Mouse (Mus musculus) spleen, postnatal 14 days (tissue): Measurements from ENCODE around the gene Pacsin3.

Source experiments
- DNase-seq, 2 experiments: peaks; one replicate each; pipeline ENCODE4 v3.0.0; 2021 to 2022; ENCODE audit warnings: low spot score in 2 of 2

Gene Pacsin3

GRCm38 (mm10) chr2:91259493-91259892 is 3.7 kb downstream of the Pacsin3 start:
- DNase-seq: no peak

- DNase-seq: no peak
These were observed 8.2 kb downstream of the Pacsin3 start for GRCm38 (mm10) chr2:91263692-91264660.

- peak; percentile 90 to 94 for DNase-seq
These were observed 9.2 kb downstream of the Pacsin3 start, which contains the start of gene Arfgap2 for GRCm38 (mm10) chr2:91264711-91265681. Arfgap2 (plus strand) TSS chr2:91264974.

GRCm38 (mm10) chr2:91268042-91268441 is 12.3 kb downstream of the Pacsin3 start:
- DNase-seq: no peak

- no peak for DNase-seq
These were observed 13.0 kb downstream of the Pacsin3 start for GRCm38 (mm10) chr2:91268706-91269105.

GRCm38 (mm10) chr2:91269687-91270133 is 14.0 kb downstream of the Pacsin3 start:
- no peak for DNase-seq

GRCm38 (mm10) chr2:91278749-91279371 is 23.1 kb downstream of the Pacsin3 start:
- DNase-seq: no peak

GRCm38 (mm10) chr2:91279372-91279755 is 23.6 kb downstream of the Pacsin3 start:
- no peak for DNase-seq

GRCm38 (mm10) chr2:91281366-91281765 is 25.6 kb downstream of the Pacsin3 start:
- DNase-seq: no peak

GRCm38 (mm10) chr2:91283972-91284371 is 28.2 kb downstream of the Pacsin3 start:
- DNase-seq: no peak

- DNase-seq: no peak
These were observed 28.8 kb downstream of the Pacsin3 start for GRCm38 (mm10) chr2:91284375-91285199.

GRCm38 (mm10) chr2:91285885-91286505 is 30.2 kb downstream of the Pacsin3 start:
- peak in 1 of 2 experiments; percentile 56 for DNase-seq

- no peak for DNase-seq
These were observed 31.8 kb downstream of the Pacsin3 start for GRCm38 (mm10) chr2:91287563-91287962.

GRCm38 (mm10) chr2:91291197-91292007 is 35.6 kb downstream of the Pacsin3 start:
- DNase-seq: no peak

- DNase-seq: no peak
These were observed 38.5 kb downstream of the Pacsin3 start for GRCm38 (mm10) chr2:91294226-91294625.

GRCm38 (mm10) chr2:91295895-91296294 is 40.1 kb downstream of the Pacsin3 start:
- no peak for DNase-seq

- DNase-seq: no peak
These were observed 43.4 kb downstream of the Pacsin3 start for GRCm38 (mm10) chr2:91299156-91299555.

GRCm38 (mm10) chr2:91300784-91301183 is 45.0 kb downstream of the Pacsin3 start:
- DNase-seq: no peak

GRCm38 (mm10) chr2:91301836-91302235 is 46.1 kb downstream of the Pacsin3 start:
- no peak for DNase-seq
